In the genomic region with DNA sequence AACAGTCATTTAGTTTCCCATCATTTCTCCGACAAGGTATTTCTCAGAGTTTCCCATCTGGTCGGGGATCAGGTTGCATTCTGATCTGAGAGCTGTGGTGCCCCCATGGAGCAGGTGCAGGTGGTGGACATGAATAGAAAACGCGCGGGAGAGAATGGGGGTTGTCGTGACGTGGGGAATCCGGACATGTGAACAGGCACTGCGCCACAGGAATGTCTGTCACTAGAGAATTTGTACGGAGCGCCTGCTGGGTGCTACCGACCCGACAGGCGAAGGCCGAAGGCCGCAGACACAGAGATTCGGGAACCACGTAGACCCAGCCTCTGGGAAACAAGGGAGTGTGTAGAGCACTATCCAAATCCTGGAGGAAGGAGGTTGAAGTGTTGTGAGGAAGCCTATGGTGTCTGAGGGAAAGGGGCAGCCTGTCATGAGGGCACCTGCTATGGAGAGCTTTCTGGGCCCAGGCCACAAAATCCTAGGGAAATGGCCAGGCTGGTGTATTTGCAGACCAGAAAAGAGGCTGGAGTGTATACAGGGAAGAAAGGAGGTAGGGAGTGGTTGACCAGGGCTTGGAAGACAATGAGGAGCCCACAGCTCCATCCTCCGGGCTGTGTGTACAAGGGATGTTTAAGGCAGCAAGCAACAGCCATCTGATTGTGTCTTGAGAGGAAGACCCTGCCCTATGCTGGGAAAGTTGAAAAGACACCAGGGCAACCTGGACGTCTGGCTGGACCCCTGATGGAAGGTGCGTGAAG, we compare ENCODE assay signal across 8 mouse cellular contexts. TPM values are rescaled to one million over a fixed set of nuclear protein-coding genes. Genes with fewer than 3 reads are reported as not detected.
DNase-seq lines count a peak whose midpoint lies in the region; ATAC-seq and TF ChIP-seq lines count a peak whose summit lies in the region.

No protein-coding gene starts in this region.

- H3K27me3 ChIP-seq in hindbrain, embryonic 16.5 days (replicated peaks; ENCODE audit: control insufficient read depth, insufficient read depth, low read length), result no peaks in the 10 kb centered on the region

- 9% methylated on average over 21 of the region's 21 CpGs for WGBS in hindbrain, embryonic 16.5 days

- TF ChIP-seq CTCF in gastrocnemius, adult 2 months (IDR thresholded peaks at IDR 0.05), result no peak
- no peak for TF ChIP-seq CTCF in left cerebral cortex, adult 2 months (IDR thresholded peaks at IDR 0.05)

- peaks cover 21% of the 10 kb centered on the region for H3K4me1 ChIP-seq in hindbrain, embryonic 16.5 days (ENCODE audit: control insufficient read depth, insufficient read depth, low read depth, low read length)

- no peaks in the 10 kb centered on the region for H3K9me3 ChIP-seq in hindbrain, embryonic 16.5 days (ENCODE audit: control insufficient read depth, low read length)

- H3K27ac ChIP-seq in gastrocnemius, adult 2 months, result peak overlapping the region; percentile 87
- H3K27ac ChIP-seq in hindbrain, embryonic 16.5 days (ENCODE audit: low read depth, low read length), result peak overlapping the region; percentile 82
- peak overlapping the region; percentile 92 for H3K27ac ChIP-seq in left cerebral cortex, adult 2 months

- peak; percentile 72 for ATAC-seq in hindbrain, embryonic 16.5 days

- H3K4me3 ChIP-seq in gastrocnemius, adult 2 months, result peak overlapping the region; percentile 89
- H3K4me3 ChIP-seq in hindbrain, embryonic 16.5 days (ENCODE audit: low read length), result peak overlapping the region; percentile 63
- peak overlapping the region; percentile 64 for H3K4me3 ChIP-seq in left cerebral cortex, adult 2 months

- H3K36me3 ChIP-seq in hindbrain, embryonic 16.5 days (ENCODE audit: control insufficient read depth, insufficient read depth, low read length), result no peaks in the 10 kb centered on the region

- intact Hi-C loops in gastrocnemius, adult 2 months (cut with DNase I), result no loop called here
- intact Hi-C loops in left cerebral cortex, adult 2 months (cut with DNase I), result loop anchor here (5.0 to 10.0 kb wide), 2 partner anchors 82 to 169 kb away; a partner anchor contains a TSS

- peak overlapping the region; percentile 82 for H3K9ac ChIP-seq in hindbrain, embryonic 16.5 days (ENCODE audit: low read depth, low read length)

- DNase-seq in T-cell, adult 2 months (ENCODE audit: low spot score), result peak; percentile 39
- peak; percentile 85 for DNase-seq in cerebellum, adult 9-10 months
- peak; percentile 58 for DNase-seq in gastrocnemius, adult 2 months
- peak; percentile 68 to 71 for DNase-seq in left cerebral cortex, adult 2 months (ENCODE audit: extremely low spot score in 1 of 2, low spot score in 2 of 2)
- peak; percentile 76 for DNase-seq in lung, postnatal 36 days
- DNase-seq in right cerebral cortex, postnatal 25 days, result peak; percentile 72
- no peak for DNase-seq in yolk sac, embryonic 10.5 days (ENCODE audit: low spot score)

- H3K4me2 ChIP-seq in hindbrain, embryonic 16.5 days (ENCODE audit: low read length), result peak overlapping the region; percentile 81

RNA-seq across cellular contexts. Expression of a gene that starts 1.0 kb away (rescaled TPM):
- 1 to 10 TPM; 3.4 to 3.7 TPM for total RNA-seq in gastrocnemius, adult 2 months (2021)
- 55.7 TPM in 2 replicates for polyA plus RNA-seq in hindbrain, embryonic 16.5 days (2015; fragmentation: Nextera tagmentation; extraction: Ambion mirVana)
- total RNA-seq in left cerebral cortex, adult 2 months (2021), result 10 to 100 TPM; 46.5 to 52.4 TPM

Comparison
In these comparisons a context has a peak if more than half of its experiments do, and no peak if none do; other contexts are left out.
1. RNA of a gene that starts 1.0 kb away (total RNA-seq): 46.5 to 52.4 TPM in left cerebral cortex, adult 2 months; 3.4 to 3.7 TPM in gastrocnemius, adult 2 months; every median in the first group is over 10 times any median in the second.
2. Peak in every context shown above with its lines, with median percentiles within 50 percentile points of each other: H3K27ac ChIP-seq and H3K4me3 ChIP-seq.